Mouse (Mus musculus): ENCODE measurements around the gene Prkar1b.

Prkar1b gene

DNA sequence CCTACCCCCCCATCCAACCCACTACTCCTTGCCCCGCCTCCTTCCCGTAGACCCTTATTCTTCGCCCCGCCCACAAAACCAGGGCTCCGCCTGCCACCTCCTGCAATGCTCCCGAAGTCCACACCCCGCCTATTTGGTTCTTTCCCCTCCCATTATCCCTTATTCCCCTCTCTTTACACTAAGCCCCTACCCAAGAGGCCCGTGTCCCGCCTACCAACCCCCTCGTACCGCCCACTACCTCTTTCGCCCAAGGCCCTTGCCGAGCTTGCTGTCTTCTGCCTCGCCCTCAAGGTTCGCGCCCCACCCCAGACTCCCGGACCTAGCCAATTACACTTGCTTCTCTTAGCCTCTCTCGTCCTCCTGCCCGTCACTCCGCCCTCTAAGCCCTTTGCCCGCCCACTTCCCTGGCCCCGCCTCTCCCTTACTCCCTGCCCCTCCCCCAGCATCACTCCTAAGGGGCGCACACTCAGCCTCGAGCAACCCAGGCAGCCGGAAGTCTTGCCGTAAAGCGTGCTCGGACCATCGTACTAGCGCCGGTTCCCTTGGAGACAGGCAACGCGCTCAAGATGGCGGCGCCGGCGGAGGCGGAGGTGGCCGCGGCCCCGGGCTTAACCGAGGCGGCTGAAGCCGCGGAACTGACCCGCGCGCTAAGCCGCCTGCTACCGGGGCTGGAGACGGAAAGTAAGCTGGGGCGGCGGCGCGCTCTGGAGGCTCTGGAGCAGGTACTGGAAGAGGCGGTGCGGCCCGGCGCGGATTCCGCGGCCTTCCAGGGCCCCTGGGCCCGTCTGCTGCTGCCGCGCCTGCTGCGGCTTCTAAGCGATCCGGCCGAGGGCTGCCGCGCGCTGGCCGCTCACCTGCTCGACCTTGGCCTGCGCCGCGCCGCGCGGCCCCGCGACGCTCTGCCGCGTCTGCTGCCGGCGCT lies at the start of gene Prkar1b, which contains the start of gene Dnaaf5:
Gene Prkar1b (minus strand): TSS at position 321 of the 922 bp plus-strand sequence.
Gene Dnaaf5 (plus strand): TSS at position 543 of the 922 bp plus-strand sequence.
- CTCF ChIA-PET, result no interaction called here

DNA sequence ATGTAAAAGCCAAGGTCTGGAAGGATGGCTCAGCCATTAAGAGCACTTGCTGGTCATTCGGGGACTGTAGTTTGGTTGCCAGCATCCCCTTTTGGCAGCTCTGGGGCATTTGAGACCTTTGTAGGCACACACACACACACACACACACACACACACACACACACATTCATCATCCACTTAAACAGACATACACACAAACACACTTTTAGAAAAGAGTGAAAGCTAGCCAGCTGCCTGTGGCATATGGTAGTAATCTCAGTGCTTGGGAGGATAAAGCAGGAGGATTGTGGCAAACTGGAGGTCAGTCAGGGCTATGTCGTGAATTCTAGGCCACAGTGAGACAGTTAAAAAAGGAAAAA lies 49.8 kb upstream of the Prkar1b start:
- CTCF ChIA-PET, result interaction anchor here (0.6 kb wide), 1 partner anchor 134 kb away, joined by 9 read pairs; no protein-coding TSS in a partner anchor

DNA sequence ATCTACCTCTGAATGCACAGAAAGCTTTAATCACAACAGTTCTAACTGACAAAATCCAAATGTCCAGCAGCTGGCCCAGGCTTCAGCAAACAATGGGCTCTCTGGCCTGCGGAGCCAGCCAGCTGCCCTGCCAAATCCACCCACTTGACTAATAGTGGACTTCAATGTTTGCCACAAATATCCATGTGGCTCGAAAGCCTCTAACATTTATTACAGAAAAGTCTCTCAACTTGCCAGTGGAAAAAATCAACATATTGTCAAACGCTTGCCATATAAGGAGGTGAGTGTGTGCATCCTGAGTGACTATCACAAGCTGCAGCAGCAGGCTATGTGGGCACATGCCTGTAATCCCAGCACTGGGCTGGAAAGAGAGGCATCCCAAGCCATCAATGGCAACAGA lies 49.0 kb upstream of the Prkar1b start:
- CTCF ChIA-PET, result interaction anchor here (0.7 kb wide), 1 partner anchor 133 kb away, joined by 6 read pairs; no protein-coding TSS in a partner anchor

DNA sequence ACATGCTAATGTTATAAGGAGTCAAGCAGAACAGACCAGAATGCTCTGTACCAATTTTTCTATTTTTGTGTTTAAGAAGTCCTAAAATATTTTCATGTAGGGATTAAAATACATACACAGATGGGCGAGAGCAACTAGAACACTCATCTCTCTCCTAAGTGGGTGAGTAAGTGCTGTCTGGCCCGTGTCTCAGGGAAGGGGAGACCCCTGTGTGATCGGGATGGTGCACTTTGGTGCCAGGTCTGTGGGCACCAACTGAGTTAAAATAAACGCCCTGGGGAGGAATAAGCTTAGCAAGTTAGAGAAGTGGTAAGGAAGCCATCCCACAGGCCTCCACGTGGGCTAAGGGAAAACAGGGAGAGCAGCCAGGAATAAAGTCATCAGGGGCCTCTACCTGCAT lies 41.2 kb upstream of the Prkar1b start:
- CTCF ChIA-PET, result no interaction called here

DNA sequence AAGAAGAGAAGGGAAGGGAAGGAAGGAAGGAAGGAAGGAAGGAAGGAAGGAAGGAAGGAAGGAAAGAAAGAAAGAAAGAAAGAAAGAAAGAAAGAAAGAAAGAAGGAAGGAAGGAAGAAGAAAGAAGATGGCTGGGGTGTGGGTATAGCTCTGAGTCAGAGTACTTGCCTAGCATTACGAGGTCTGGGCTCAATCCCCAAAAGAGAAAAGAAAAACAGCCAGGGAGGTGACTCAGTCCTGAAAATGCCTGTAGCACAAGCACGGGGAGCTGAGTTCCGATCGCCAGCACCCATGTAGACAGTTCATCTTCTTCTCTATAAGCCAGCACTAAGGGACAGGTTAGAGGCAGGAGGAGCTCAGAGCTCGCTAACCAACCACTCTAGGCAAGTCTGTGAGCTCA lies 39.9 kb upstream of the Prkar1b start:
- CTCF ChIA-PET, result interaction anchor here (0.7 kb wide), 1 partner anchor 208 kb away, joined by 12 read pairs; no protein-coding TSS in a partner anchor

DNA sequence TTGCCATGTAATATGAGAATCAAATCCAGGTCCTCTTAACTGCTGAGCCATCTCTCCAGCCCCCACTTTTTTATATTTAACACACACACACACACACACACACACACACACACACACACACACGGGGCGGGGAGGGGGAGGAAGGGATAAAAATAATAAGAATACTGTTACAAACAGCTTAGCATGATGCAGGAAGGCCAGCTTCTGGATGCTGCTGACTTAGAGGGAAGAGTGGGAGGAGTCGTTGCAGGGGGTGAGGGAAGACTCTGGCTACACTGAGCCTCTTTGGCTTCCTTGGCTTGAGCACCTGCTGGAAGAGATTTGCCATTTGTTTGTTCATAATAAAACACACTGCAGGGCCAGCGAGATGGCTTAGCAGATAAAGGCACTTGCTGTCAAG lies 35.1 kb upstream of the Prkar1b start:
- CTCF ChIA-PET, result no interaction called here

DNA sequence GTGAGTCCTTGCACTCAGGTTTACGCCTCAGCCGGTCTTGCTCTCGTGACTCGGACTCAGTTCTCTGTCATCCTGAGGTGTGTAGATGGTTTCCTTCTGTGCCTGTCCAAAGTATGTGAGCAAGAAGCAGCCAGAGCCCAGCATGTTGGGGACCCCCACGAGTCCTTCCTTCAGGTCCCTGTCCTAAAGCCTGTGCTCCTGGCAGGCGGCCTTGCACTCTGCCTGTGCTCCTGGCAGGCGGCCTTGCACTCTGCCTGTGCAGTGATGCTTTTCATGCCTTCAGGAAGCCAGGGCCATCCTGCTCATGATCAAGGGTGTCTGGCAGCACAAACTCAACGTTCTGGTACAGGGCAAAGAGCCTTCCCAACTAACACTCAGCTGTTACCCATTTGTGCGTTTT lies 33.8 kb upstream of the Prkar1b start:
- CTCF ChIA-PET, result no interaction called here

DNA sequence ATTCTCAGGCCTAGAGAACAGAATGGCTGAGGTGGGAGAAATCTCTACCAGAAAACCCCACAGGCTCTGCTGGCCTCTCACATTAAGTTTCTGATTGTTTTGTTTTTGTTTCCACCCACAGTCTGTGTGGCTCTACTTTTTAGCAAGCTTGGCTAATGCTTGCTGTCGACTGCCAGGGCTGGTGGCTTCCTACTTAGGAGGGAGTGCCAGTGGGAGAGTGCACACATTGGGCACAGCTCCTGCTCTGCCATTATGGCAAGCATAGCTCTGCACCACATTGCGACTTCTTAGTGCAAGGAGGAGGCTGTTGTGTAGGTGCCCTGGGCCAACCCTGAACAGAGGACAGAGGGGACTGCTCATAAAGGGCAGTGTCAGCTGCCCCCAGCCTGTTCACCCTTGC lies 33.3 kb upstream of the Prkar1b start:
- CTCF ChIA-PET, result no interaction called here

DNA sequence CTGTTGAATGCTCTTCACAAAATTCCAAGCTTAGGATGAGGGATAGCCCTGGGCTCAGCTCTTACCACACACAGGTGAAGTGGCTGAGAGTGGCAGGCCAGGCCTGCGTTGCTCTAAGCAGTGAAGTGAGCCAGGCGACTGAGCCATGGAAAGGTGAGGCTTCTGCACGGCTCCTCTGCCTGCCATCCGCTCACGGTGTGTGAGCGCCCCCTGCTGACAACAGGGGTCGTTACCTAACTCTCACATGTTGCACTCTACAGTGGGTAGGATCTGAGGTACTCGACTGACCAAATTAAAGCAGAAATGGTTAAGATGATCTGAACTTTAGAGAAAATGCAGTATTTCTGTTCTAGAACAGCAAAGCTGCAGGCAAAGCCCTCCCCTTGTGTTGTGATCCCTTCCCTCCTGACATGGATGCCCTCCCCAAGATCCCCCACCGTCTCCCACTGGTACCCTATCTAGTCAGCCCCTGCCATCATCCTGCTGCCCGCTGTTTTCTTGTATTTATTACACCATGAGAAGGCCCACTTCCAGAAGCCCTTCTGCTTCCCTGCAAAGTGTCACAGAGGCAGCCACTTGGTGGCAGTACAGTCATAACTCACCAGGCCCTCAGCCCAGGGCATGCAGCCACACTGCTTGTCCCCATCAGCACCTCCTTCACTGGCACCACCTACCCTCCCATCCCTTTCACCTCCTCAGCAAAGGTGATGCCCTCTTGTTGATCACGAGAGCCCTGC lies 29.3 kb upstream of the Prkar1b start:
- CTCF ChIA-PET, result interaction anchor here (0.9 to 1.3 kb wide), 3 partner anchors 20 to 104 kb away, joined by 3 read pairs; no protein-coding TSS in a partner anchor

DNA sequence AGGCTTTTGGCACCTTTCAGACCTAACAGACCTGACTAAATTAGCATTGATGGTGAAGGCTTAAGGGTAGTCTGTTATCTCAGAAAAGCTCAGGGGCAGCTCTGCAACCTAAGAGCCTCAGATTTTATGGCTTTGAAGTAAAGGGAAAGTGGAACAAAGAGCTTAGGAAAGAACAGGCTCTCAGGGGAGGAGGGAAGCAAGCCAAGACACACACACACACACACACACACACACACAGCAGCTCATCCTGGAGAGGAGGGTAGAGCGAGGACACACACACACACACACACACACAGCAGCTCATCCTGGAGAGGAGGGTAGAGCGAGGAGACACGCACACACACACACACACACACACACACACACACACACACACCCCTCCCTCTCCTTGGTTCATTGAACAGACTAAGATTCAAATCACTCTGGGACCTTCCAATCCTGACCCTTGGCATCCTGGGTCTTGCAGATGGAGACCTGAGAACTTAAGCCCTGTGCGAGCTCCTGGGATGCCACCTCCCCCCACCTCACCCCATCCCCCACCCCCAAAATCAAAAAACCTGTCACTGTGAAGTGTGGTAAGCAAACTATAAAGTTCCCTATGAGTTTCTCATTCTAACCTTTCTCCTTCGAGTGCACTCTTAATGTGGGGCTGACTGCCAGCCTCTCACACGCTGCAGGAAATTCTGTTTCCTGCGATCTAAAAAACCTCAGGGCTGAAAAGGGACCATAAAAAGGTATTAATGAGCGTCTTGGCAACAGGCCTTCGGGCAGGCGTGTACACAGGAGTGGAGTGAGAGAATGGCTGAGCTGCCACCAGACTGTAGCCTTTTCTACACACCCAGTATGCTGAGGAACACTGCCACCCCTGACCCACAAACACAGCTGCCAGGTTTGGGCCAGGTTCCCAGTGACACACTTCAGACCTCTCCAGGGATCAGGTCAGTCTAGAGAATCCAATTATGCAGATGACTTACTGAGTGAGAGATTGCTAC lies 25.1 kb upstream of the Prkar1b start:
- CTCF ChIA-PET, result interaction anchor here (0.7 kb wide), 2 partner anchors 21 to 312 kb away, joined by 4 to 9 read pairs; no protein-coding TSS in a partner anchor

DNA sequence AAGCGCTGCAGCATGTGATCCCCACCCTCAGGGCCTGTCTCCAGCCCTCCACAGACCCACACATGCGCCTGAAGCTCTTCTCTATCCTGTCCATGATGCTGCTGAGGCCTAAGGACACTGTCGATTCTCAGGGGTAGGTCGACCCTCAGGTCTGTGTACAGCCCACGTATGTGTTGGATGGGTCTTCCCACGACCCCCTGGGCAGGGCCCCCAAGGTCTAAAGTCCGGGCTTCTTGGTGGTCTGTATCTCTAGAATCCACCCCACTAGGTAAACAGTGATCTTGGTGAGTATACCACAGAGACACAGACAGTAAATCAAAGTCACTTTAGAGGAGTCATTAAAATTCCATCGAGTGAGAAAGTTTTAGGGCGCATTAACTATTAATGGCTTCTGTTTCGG lies 24.3 kb upstream of the Prkar1b start:
- CTCF ChIA-PET, result no interaction called here

DNA sequence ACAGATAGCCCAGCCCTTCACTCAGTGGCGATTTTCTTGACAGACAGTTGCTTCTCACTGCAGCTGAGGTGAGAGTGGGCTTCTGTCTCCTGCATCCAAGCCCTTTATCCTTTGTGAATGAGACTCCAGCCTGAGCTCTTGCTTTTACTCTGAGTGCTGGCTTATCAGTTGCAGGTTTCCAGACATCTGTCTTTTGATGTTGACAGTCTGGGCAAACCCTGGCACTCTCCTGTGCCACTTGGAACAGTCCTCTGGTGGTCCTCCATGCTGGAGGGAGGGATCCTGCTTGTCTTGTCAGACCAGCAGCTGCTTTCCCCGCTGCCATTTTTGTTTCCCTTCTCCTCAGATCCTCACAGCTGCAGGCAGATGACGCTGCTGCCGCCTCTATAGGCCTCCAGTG lies 22.1 kb upstream of the Prkar1b start:
- CTCF ChIA-PET, result no interaction called here

DNA sequence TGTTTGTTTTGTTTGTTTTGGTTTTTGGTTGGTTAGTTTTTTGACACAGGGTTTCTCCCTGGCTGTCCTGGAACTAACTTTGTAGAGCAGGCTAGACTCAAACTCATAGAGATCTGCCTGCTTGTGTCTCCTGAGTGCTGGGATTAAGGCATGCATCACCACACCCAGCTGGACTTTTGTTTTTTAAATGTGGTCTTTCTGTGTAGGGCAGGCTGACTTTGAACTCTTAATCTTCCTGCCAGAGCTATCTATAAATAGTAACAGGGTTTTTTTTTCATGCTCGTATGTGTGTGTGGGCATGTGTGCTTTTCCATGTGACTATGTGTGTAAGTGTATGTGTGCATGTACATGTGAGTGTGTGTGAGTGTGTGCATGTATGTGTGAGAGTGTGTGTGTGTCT lies 17.7 kb upstream of the Prkar1b start:
- CTCF ChIA-PET, result no interaction called here

DNA sequence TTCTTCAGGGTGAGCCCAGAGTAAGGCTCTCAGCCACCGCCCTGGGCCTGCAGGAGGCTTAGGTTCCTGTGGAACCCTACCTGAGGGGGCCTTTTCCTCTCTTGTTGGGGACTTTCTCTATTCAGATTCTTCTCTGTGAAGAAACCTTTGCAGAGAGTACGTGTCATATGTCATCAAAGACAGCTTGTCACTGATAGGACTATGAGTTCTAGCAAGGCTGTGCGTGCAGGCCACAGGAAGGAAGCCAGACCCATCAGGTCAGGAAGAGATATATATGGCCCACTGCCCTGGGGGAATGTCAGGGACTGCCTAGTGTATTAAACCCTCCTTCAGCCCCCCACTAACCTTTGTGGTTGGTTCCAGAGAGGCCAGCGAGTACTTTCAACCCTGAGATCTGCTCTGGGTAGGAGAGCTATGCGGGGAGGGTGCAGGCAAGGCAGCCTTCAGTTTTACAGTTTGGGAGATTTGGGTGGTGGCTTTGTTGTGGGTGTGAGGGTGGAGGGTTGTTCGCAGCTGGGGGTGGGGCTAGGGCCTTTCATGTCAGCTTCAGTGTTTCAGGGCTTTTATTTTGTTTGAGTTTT lies 17.1 kb upstream of the Prkar1b start:
- CTCF ChIA-PET, result no interaction called here

DNA sequence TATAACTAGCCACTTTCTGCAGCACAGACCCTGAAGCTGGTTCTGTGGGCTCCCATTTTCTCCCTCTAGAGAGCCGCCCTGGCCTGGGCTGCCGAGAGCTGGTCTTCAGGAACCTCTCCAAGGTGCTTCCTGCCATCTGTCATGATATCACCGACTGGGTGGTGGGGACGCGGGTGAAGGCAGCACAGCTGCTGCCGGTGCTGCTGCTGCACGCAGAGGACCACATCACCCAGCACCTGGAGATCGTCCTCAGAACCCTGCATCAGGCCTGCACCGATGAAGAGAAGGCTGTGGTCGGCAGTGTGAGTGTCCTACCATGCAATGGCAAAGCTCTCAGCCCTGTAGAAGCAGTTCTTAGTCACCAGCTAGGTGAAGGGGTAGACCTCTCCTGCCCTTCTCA lies 11.8 kb upstream of the Prkar1b start:
- CTCF ChIA-PET, result no interaction called here

DNA sequence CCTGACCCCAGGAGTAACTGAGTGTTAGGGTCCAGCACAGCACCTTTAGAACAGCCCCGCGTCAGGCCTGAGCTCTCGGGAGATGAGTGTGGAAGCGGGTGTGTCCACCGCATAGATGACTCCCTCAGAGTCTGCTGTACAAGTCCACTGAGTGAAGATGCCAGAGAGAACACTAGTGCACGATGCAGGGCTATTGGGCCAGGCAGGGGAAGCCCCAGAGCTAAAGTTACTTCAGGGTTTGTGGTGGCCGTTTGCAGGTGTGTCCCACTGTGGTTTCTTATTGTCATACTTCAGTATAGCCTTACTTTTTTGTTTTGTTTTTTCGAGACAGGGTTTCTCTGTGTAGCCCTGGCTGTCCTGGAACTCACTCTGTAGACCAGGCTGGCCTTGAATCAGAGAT lies 11.1 kb upstream of the Prkar1b start:
- CTCF ChIA-PET, result interaction anchor here (0.5 kb wide), 1 partner anchor 52 kb away, joined by 7 read pairs; no protein-coding TSS in a partner anchor

DNA sequence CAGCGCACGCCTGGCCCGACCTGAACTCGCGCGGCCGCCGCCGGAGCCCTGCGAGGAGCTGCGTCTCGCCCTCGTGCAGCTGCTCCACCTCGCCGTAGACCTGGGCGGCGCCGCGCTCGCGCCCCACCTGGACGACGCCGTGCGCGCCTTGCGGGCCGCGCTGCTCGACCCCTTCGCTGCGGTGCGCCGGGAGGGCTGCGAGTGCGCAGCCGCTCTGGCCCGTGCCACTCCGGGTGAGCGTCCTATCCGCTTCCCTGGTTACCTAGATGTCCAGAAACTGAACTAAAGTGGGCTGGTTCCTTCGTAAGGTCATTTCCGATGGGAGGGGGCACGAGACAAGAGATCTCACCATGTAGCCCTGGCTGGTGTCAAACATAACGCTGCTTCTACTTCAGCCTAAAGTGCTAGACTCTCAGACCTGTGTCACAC lies 816 bp upstream of the Prkar1b start:
- CTCF ChIA-PET, result no interaction called here

DNA sequence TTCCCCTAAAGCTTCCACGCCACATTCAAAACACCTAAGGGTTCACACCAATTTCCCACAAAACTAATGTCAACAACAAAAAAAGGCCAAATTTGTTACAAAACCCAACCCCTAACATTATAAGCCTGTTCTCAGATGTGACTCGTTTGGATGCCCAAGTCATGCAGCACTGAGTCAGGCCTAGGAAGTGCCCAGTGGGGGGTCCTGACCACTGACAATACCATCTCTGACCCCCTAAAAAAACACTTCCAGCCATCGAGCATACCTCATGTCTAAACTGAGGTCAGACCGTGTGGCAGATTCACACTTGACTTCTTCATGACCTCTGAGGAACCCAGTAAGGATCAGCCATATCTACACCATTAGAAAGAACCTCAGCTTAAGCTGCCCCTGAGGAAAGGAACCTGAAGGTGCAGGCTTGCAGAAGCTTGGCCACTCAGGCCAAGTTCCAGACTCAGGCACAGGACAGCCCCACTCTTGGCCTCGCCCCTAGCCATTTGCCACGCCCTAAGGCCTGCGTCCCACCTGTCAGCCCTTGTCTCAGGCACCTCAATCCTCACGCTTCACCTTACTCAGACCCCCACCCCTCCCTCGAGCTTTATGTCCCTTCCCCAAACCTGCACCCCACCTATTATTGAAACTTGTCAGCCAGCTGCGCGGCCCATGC lies 662 bp downstream of the Prkar1b start:
- CTCF ChIA-PET, result no interaction called here

DNA sequence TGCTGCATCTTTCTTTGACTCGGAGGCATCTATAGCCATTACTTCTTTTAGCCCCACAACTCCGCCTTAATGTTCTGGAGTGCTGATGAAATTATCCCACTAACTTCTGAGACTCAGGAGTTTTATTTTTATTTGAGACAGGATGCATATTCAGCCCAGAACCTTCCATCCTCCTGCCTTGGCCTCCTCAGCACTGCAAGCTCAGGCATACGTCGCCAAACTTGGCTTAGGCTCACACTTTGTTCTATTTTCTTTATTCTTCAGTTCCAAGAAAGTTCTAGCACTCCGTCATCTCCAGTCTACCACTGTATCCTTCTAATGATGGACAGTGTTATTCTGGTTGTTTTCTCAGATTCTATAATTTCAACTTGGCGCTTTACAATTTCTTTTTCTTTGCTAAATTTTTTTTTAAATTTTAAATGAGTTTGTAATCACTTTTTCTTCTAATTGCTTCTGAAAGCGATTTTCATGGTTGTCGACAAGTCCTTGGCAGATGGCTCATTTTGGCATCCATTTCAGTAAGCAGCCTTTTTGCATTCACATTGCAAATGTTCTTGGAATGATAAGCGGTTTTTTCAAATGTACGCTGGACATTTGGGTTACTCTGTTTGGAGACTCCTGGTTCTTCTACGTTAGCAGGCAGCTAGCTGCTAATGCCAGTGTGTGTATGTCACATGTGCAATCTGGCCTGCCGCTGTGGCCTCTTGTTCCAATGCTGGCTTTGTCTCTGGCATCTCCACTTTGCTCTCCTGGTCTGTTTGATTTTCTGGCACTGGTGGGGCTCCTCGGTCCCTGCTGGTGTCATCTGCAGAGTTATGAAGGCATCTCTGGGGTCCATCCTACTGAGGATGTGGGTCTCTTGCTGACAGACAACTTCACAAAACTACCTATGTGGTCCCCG lies 2.4 kb downstream of the Prkar1b start:
- CTCF ChIA-PET, result no interaction called here

All from spleen, embryonic (tissue).